Mouse (Mus musculus) effector memory CD4-positive, alpha-beta T cell, adult 5 months (primary cell): ENCODE results near the gene Rdx. TPM values are rescaled to one million over a fixed set of nuclear protein-coding genes. Genes with fewer than 3 reads are reported as not detected.

Experiments
- polyA plus RNA-seq: library from polyadenylated mRNA; unstranded; fragments of 100-300 nt; shearing (Covaris generic); gene quantifications from one replicate; pipeline ENCODE4 v1.2.1, GENCODE M21; 2017

Gene Rdx
- 67.1 TPM for polyA plus RNA-seq

DNA sequence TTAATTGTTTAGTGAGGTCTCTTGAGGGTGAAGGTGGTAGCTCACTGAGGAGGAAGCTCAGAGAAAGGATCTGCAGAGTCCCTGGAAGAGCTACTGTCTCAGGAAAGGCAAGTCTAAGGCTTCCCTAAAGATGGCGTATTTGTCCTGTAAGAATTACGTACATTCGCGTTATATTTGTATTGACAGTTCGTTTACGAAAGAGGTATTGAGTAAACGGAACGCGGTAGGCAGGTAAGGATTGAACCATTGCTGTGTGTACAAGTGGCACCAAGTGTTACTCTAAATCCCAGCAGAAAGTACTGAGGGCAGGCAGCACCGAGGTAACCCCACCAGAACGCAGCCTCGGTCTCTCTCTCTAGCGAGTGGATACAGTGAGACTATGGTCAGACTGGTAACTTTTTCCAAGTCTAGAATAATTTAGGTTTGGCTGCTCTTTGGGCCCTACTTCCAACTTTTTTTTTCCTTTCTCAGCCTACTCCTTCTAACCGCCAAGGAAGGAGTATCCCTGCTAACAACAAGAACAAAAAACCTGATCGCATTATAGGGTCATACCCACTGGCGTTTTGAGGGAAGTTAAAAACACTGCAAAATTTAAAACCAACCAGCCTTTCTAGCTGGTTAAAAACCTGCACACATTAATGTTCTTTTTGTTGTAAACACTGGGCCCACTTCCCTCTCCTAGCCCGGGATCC lies at the start of gene Rdx:
Gene Rdx (plus strand): TSS at position 45 of the 692 bp plus-strand sequence.

Other genes starting within 250 kb of the Rdx start
- gene Fdx1, start 83.6 kb upstream of the Rdx start, polyA plus RNA-seq, result 23.1 TPM
- gene Zc3h12c, start 121.4 kb downstream of the Rdx start, polyA plus RNA-seq, result 1.1 TPM